Mouse (Mus musculus) embryonic facial prominence, embryonic 15.5 days (tissue): Measurements from ENCODE around the gene Klhl5. TPM values are rescaled to one million over a fixed set of nuclear protein-coding genes. Genes with fewer than 3 reads are reported as not detected.

Experiments
- ATAC-seq: fragments of 200-750 bp; cut with Nextera tagmentation; 2 replicates; pipeline ENCODE4 v1.8.0; 2017; ENCODE audit warnings: low read depth, moderate TSS enrichment; ENCODE audit not compliant: insufficient number of reproducible peaks, low FRiP score, low TSS enrichment
- H3K27ac ChIP-seq: fragments of 300-500 bp; sonication (generic); replicated peaks from 2 replicates; pipeline ENCODE4 v1.5.1; 2015; ENCODE audit warnings: mild to moderate bottlenecking, inconsistent platforms
- H3K27me3 ChIP-seq: fragments of 300-500 bp; sonication (generic); 2 replicates; pipeline ENCODE4 v1.6.1; 2015; ENCODE audit warnings: inconsistent platforms
- H3K36me3 ChIP-seq: fragments of 300-500 bp; sonication (generic); 2 replicates; pipeline ENCODE4 v1.6.1; 2015; ENCODE audit warnings: mild to moderate bottlenecking, inconsistent platforms
- H3K4me1 ChIP-seq: fragments of 300-500 bp; sonication (generic); 2 replicates; pipeline ENCODE4 v1.6.1; 2015; ENCODE audit warnings: inconsistent platforms
- H3K4me2 ChIP-seq: fragments of 300-500 bp; sonication (generic); replicated peaks from 2 replicates; pipeline ENCODE4 v1.6.1; 2015; ENCODE audit warnings: mild to moderate bottlenecking, inconsistent platforms
- H3K4me3 ChIP-seq: fragments of 300-500 bp; sonication (generic); replicated peaks from 2 replicates; pipeline ENCODE4 v1.5.1; 2015; ENCODE audit warnings: mild to moderate bottlenecking, inconsistent platforms
- H3K9ac ChIP-seq: fragments of 300-500 bp; sonication (generic); 2 replicates; pipeline ENCODE4 v1.6.1; 2015; ENCODE audit warnings: inconsistent platforms
- H3K9me3 ChIP-seq: fragments of 300-500 bp; sonication (generic); replicated peaks from 2 replicates; pipeline ENCODE4 v1.6.1; 2016; ENCODE audit warnings: inconsistent platforms
- WGBS: fragments of 180-500 bp; shearing (Covaris S2); methylation state at CpG from one replicate; pipeline ENCODE4 v1.1.7; 2015; 5-methylcytosine and 5-hydroxymethylcytosine counted together
- polyA plus RNA-seq: library from polyadenylated mRNA; unstranded; fragments of >200 nt; fragmentation: Nextera tagmentation; extraction: Ambion mirVana; gene quantifications from 2 replicates; pipeline ENCODE4 v1.2.1, GENCODE M21; 2015

The Klhl5 gene
- polyA plus RNA-seq, 1 experiment from 2014 or later: 22.6 TPM

DNA sequence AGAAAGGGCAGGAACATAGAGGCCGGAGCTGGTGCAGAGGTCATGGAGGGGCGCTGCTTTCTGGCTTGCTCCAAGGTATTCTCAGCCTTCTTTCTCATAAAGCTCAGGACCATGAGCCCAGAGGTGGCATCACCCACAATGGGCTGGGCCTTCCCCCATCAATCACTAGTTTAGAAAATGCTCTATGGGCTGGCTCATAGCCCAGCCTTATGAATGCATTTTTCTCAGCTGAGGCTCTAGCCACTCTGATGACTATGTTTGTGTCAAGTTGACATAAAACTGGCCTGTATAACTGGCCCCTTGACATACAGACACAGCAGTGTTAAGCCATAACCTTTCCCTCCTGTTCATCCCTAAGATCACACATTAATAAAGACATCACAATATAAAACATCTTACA, 97.4 kb downstream of the Klhl5 start:
- H3K9me3 ChIP-seq: no peaks in the 10 kb centered on the region

GRCm38 (mm10) chr5:65213321-65213720, 106.0 kb downstream of the Klhl5 start:
- WGBS: 17% methylated on average over 7 of the region's 7 CpGs
- no peaks in the 10 kb centered on the region for H3K9me3 ChIP-seq

More for the DNA sequence above, 97.4 kb downstream of the Klhl5 start:
- Histone ChIP-seq H3K4me3 (no peak overlapping the region), H3K27ac (no peak overlapping the region), H3K9ac (no peak overlapping the region), H3K27me3 (no peaks in the 10 kb centered on the region), H3K36me3 (0 out of 2 replicates have a peak, but pooled peaks cover 2% of the 10 kb centered on the region), H3K4me1 (peaks cover 8% of the 10 kb centered on the region), H3K4me2 (no peak overlapping the region)
- no peak for ATAC-seq
- 93% methylated on average over 2 of the region's 2 CpGs for whole genome bisulfite sequencing

More at GRCm38 (mm10) chr5:65213321-65213720, 106.0 kb downstream of the Klhl5 start:
- no peaks in the 10 kb centered on the region for H3K27me3 ChIP-seq
- H3K4me3 ChIP-seq: no peak overlapping the region
- no peak overlapping the region for H3K9ac ChIP-seq
- no peaks in the 10 kb centered on the region for H3K36me3 ChIP-seq
- no peak for ATAC-seq
- H3K27ac ChIP-seq: no peak overlapping the region
- H3K4me1 ChIP-seq: no peaks in the 10 kb centered on the region
- no peak overlapping the region for H3K4me2 ChIP-seq

Other genes with a start within 250 kb of the Klhl5 start
- gene Tlr1, start 174.0 kb upstream of the Klhl5 start, polyA plus RNA-seq: 1.3 and 1.7 TPM in 2 replicates
- gene Tlr6, start 147.4 kb upstream of the Klhl5 start, polyA plus RNA-seq: 1.1 and 1.5 TPM in 2 replicates
- gene Fam114a1, start 137.5 kb upstream of the Klhl5 start, polyA plus RNA-seq: 68.8 and 71.3 TPM in 2 replicates
- 0.45 and 0.94 TPM in 2 replicates for gene Tmem156, start 15.4 kb upstream of the Klhl5 start, polyA plus RNA-seq
- gene Wdr19, start 92.2 kb downstream of the Klhl5 start, polyA plus RNA-seq: 9.8 and 12.6 TPM in 2 replicates
- 83.4 and 84.9 TPM in 2 replicates for gene Rfc1, start 228.1 kb downstream of the Klhl5 start, polyA plus RNA-seq
- gene Klb, start 240.8 kb downstream of the Klhl5 start, polyA plus RNA-seq: not detected in 2 replicates